Mouse (Mus musculus) retina, embryonic 14.5 days (tissue): ENCODE results near the gene Lix1l.
"Not testable (repeated sequence)": the region's sequence is repeated elsewhere in the genome, so short reads cannot be mapped to it uniquely, and the experiment has no call there.

Experiments used
- DNase-seq: peaks from one replicate; pipeline ENCODE4 v3.0.0-alpha.2; 2015; ENCODE audit warnings: low spot score

The Lix1l gene

GRCm38 (mm10) chr3:96583386-96583785, 17.6 kb upstream of the Lix1l start:
- DNase-seq = no peak

- no peak for DNase-seq
Observed at GRCm38 (mm10) chr3:96590657-96591056, 10.3 kb upstream of the Lix1l start.

- peak; percentile 44 for DNase-seq
Observed at GRCm38 (mm10) chr3:96593374-96593773, 7.6 kb upstream of the Lix1l start.

GRCm38 (mm10) chr3:96593790-96594560, 7.0 kb upstream of the Lix1l start, which contains the start of gene Polr3gl:
TSS of gene Polr3gl (minus strand) at chr3:96594181.
- DNase-seq = peak; percentile 91

GRCm38 (mm10) chr3:96594851-96595250, 6.1 kb upstream of the Lix1l start:
- DNase-seq = no peak

GRCm38 (mm10) chr3:96595661-96596060, 5.3 kb upstream of the Lix1l start:
- peak; percentile 40 for DNase-seq

GRCm38 (mm10) chr3:96596228-96596707, 4.7 kb upstream of the Lix1l start, which contains the start of gene Ankrd34a:
TSS of gene Ankrd34a (plus strand) at chr3:96596636.
- DNase-seq = peak; percentile 42

GRCm38 (mm10) chr3:96596855-96597254, 4.1 kb upstream of the Lix1l start:
- DNase-seq = no peak

GRCm38 (mm10) chr3:96597435-96597891, 3.5 kb upstream of the Lix1l start:
- peak; percentile 62 for DNase-seq

- peak; percentile 79 for DNase-seq
Observed at GRCm38 (mm10) chr3:96598156-96599068, 2.5 kb upstream of the Lix1l start.

- peak; percentile 15 for DNase-seq
Observed at GRCm38 (mm10) chr3:96599069-96599393, 1.9 kb upstream of the Lix1l start.

- no peak for DNase-seq
Observed at GRCm38 (mm10) chr3:96599411-96599810, 1.5 kb upstream of the Lix1l start.

- DNase-seq = peak; percentile 66
Observed at GRCm38 (mm10) chr3:96601251-96601787, 370 bp downstream of the Lix1l start.

GRCm38 (mm10) chr3:96601941-96602703, 1.2 kb downstream of the Lix1l start:
- no peak for DNase-seq

- no peak for DNase-seq
Observed at GRCm38 (mm10) chr3:96602704-96603084, 1.7 kb downstream of the Lix1l start.

GRCm38 (mm10) chr3:96603311-96603710, 2.4 kb downstream of the Lix1l start:
- DNase-seq = no peak

- DNase-seq = not testable (repeated sequence)
Observed at GRCm38 (mm10) chr3:96606007-96606406, 5.1 kb downstream of the Lix1l start.

GRCm38 (mm10) chr3:96606618-96607017, 5.7 kb downstream of the Lix1l start:
- DNase-seq = no peak

GRCm38 (mm10) chr3:96617941-96618340, 17.0 kb downstream of the Lix1l start:
- no peak for DNase-seq

- DNase-seq = no peak
Observed at GRCm38 (mm10) chr3:96623201-96623600, 22.3 kb downstream of the Lix1l start.

- DNase-seq = peak; percentile 100
Observed at GRCm38 (mm10) chr3:96629729-96630600, 29.0 kb downstream of the Lix1l start, which contains the start of gene Rbm8a. TSS of gene Rbm8a (plus strand) at chr3:96629933.
